In genomic region chr11:27264253-27264652, GRCm38 (mm10) we compare ENCODE assay signal across 9 mouse cellular contexts.
A peak's percentile ranks its signal among the peaks of the same experiment; 100 is the strongest.
DNase-seq lines count a peak whose midpoint lies in the region; ATAC-seq lines count a peak whose summit lies in the region.
"Had no signal": no experiment of that assay in that cellular context is flagged by ENCODE, and none has a peak within 500 bp of the region (broad histone marks: within the 10 kb centered on the region; RNA-seq: fewer than 3 reads in every experiment).

No protein-coding gene starts in this region.

- no peaks in the 10 kb centered on the region for H3K4me1 ChIP-seq in midbrain, embryonic 10.5 days
- H3K4me1 ChIP-seq: embryonic facial prominence, embryonic 13.5 days had no signal

- no peak overlapping the region for H3K27ac ChIP-seq in midbrain, embryonic 10.5 days (replicated peaks)
- H3K27ac ChIP-seq: embryonic facial prominence, embryonic 13.5 days had no signal

- no peak for ATAC-seq in megakaryocyte-erythroid progenitor cell, adult 5-6 weeks (replicated peaks; ENCODE audit: low FRiP score, low TSS enrichment, poor library complexity, severe bottlenecking)

- no peaks in the 10 kb centered on the region for H3K9me3 ChIP-seq in midbrain, embryonic 10.5 days (replicated peaks)
- H3K9me3 ChIP-seq: embryonic facial prominence, embryonic 13.5 days had no signal

- H3K4me3 ChIP-seq in midbrain, embryonic 10.5 days = no peak overlapping the region
- H3K4me3 ChIP-seq: embryonic facial prominence, embryonic 13.5 days had no signal

- 5% methylated on average over 1 of the region's 1 CpGs for WGBS in midbrain, embryonic 10.5 days

- DNase-seq in ovary, postnatal 36 days (ENCODE audit: low spot score) = peak; percentile 19
- no peak for DNase-seq in ovary, adult 18-20 months (ENCODE audit: low spot score)
- peak; percentile 5 for DNase-seq in cerebellum, adult 8-10 months
- peak; percentile 31 to 77 for DNase-seq in frontal cortex, adult 2 months (ENCODE audit: extremely low spot score in 1 of 2, low spot score in 1 of 2)
- peak; percentile 14 to 79 for DNase-seq in layer of hippocampus, adult 18-20 months (ENCODE audit: low spot score in 2 of 2)
- DNase-seq in midbrain, embryonic 10.5 days (ENCODE audit: low spot score) = peak; percentile 57
- DNase-seq in thymus, postnatal 14 days = no peak

- H3K36me3 ChIP-seq in midbrain, embryonic 10.5 days = no peaks in the 10 kb centered on the region
- H3K36me3 ChIP-seq: embryonic facial prominence, embryonic 13.5 days had no signal

- no peaks in the 10 kb centered on the region for H3K27me3 ChIP-seq in midbrain, embryonic 10.5 days (ENCODE audit: low read depth, poor library complexity, severe bottlenecking)
- H3K27me3 ChIP-seq: embryonic facial prominence, embryonic 13.5 days had no signal

Comparison
In these comparisons a context has a peak if more than half of its experiments do, and no peak if none do; other contexts are left out.
1. DNase-seq: peak in ovary, postnatal 36 days (single experiment), cerebellum, adult 8-10 months (single experiment), frontal cortex, adult 2 months (2 of 2), layer of hippocampus, adult 18-20 months (2 of 2) and midbrain, embryonic 10.5 days (single experiment); none in ovary, adult 18-20 months (single experiment) and thymus, postnatal 14 days (single experiment).